Mouse (Mus musculus): ENCODE measurements around the gene 3110082I17Rik. TPM values are rescaled to one million over a fixed set of nuclear protein-coding genes. Genes with fewer than 3 reads are reported as not detected.

Gene 3110082I17Rik
- total RNA-seq, 2 experiments from 2014 or later = 5.0 to 5.3 TPM

DNA sequence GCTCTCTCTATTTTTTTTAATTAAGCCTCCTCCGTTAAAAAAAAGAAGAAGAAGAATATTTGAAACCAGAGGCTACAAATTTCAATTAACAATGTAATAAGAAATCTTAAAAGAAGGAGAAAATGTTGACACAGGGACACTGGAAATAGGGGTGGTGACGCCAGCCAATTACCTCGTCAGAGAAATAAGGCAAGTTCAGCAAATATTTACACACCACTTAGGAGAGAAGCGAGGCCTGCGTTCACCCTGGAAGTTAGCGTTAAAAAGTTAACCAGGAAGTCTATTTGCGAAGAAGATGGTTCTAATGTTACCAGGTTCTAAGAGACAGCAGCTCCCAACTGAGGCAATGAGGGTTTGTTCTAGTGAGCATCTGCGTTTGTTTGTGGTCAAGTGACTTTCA lies 3.1 kb downstream of the 3110082I17Rik start:
- intact Hi-C loops (cut with DNase I) = no loop called here
- no peak for DNase-seq (ENCODE audit: low spot score)

DNA sequence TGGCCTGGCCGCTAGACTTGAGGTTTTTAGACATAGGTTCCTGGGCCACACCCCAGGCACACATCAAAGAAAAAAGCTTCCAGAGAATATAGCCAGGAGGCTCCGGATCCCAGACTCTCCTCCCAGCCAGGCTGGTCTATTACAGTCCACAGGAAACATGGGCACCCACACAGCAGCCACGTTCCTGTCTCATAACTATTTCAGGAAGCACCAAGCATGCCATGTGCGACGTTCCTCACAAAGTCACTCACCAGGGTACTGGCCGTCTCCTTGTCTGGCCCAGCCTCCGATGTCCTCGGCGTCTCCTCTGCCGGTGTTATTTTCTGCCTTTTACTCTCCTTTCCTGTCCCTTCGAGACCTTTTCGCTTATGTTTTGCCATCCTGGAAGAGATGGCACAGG lies 5.2 kb downstream of the 3110082I17Rik start:
- DNase-seq (ENCODE audit: low spot score) = no peak
- intact Hi-C loops (cut with DNase I) = no loop called here

DNA sequence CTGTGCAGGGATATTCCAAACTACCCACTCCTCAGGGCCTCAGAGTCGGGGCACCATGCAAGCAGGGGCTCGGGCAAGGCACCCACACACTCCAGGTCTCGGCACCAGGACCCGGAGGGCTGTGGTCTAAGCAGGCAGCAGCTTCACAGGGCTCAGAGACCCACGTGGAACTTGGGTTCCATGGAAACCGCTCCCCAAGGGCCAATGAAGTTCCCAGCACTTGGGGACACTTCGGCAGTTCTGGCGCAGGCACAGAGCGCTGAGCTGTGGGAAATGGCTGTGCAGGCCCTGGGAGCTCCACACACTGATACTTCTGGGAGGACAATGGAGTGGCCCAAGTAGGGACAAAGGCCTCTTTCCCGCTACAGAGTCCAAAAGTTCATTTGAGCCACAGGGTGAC lies 7.3 kb downstream of the 3110082I17Rik start:
- DNase-seq (ENCODE audit: low spot score) = no peak

DNA sequence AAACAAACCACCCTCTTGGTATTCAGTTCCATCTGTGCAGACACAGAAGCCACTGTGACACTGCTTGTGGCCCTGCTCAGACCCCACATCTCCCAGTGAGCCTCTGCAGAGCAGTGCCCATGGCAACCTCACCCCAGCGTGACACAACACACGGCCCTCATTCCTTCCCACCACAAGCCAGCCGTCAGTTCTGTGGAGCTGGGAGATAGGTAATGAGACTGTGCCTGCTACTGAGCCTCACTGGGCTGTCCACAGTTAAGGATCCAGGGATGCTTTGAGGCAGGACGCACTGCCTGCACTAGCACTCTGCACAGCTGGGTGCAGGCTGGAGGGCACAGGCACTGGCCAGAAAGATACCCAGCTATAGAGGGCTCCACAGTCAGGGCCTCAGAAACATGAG lies 10.4 kb downstream of the 3110082I17Rik start:
- intact Hi-C loops (cut with DNase I) = loop anchor here (5.0 kb wide), 2 partner anchors 48 to 88 kb away; no protein-coding TSS in a partner anchor
- DNase-seq (ENCODE audit: low spot score) = no peak

More for the DNA sequence above, 7.3 kb downstream of the 3110082I17Rik start:
- intact Hi-C loops (cut with DNase I) = no loop called here

DNA sequence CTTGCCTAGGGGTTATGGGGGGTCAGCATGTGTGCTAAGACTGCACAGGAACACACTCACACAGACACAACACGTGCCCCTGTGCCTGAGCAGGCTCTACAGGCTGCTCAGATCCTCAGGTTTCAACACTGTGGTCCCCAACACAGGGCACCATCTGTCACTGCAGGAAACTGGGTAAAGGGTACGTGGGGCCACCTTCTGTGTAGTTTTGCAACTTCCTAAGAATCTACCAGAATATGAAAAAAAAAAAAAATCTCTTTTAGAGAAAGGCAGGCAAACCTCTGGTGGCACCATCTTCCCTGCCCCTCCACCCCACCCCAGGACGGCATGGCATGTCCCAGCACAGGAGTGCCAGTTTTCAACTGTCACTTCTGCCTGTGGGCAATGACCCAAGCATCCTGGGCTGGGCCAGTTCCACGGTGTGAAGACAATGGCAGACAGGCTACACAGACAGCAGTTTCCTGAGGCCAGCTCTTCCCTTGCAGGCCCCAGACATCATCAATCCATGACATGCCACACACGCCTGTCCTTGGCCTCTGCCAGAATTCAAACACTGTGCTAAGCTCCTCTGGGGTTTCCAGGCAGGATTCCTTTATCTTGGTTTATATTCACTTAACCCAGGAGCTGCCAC lies 11.1 kb downstream of the 3110082I17Rik start:
- intact Hi-C loops (cut with DNase I) = loop anchor here (5.0 kb wide), 2 partner anchors 47 to 87 kb away; no protein-coding TSS in a partner anchor
- no peak for DNase-seq (ENCODE audit: low spot score)

DNA sequence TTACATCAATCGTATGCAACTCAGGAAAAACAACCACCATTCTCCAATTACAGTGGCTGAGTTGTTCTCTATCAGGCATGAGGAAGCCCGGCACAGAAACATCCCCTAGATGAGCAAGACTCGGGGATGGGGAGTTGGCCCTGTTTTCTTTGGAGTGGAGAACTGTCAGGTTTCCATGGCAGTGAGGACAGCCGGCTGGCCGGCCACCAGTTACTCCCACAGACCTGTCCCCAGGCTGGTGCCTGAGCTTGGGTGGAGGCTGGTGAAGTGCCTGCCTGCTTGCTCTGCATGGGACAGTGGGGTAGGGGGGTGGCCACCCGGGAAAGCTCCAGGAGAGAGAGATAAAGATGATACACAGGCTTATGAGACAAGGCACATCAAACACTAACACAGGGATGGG lies 12.3 kb downstream of the 3110082I17Rik start:
- no peak for DNase-seq (ENCODE audit: low spot score)
- intact Hi-C loops (cut with DNase I) = loop anchor here (5.0 kb wide), 2 partner anchors 46 to 86 kb away; no protein-coding TSS in a partner anchor

DNA sequence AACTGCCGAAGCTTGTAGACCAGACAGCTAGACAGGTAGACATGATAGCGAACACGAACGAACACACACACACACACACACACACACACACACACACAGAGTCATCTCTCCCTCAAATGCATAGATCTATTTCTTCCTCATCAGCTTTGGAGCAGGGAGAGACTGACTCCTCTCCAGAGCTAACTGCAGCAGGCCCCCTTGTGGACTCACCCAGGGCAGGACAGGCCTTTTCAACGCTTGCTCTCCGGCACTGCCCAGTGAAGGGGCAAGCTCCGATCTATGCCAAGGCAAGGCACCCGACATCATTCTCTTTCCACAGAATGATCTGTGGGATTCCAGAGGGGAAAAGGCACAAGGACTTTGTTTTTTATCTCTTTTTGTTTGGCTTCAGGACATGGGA lies 15.1 kb downstream of the 3110082I17Rik start:
- intact Hi-C loops (cut with DNase I) = loop anchor here (2.0 to 5.0 kb wide), 3 partner anchors 28 to 83 kb away; no protein-coding TSS in a partner anchor

DNA sequence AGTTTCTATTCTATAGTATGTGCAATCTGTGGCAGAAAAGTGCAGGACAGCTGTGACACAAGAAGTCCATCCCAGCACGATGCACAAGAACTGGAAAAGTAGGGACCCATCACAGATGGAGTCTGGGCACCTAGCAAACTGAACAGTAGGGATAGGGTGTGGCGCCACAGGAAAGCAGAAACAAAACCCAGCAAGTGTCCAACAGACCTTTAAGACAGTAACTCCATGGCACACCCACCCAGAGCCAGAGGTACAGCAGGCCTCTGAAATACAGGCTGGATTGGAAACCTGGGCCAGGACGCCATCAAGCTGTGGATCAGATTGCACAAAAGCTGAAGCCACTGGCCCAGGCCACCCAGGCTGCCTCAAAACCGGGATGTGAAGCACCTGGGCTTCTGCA lies 17.4 kb downstream of the 3110082I17Rik start:
- intact Hi-C loops (cut with DNase I) = no loop called here
- no peak for DNase-seq (ENCODE audit: low spot score)

More for the DNA sequence above, 15.1 kb downstream of the 3110082I17Rik start:
- no peak for DNase-seq (ENCODE audit: low spot score)

DNA sequence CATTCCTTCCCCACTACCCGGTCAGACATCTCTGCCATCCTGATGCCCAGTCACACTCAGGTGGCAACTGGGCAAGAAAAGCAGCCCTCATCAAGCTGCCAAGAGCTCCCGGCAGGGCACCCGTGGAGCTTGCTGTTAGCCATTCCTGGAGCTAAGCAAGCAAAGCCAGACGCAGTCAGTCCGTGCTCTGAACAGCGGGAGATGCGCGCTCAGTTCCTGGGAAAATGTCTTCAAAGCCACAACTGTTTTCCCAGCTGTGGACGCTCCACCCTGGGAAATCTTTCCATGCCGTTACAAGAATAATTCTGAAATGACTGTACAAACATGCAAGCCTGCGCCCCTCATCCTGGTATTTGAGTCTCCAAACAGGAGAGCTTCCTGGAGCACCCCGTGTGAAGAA lies 17.9 kb downstream of the 3110082I17Rik start:
- intact Hi-C loops (cut with DNase I) = no loop called here
- DNase-seq (ENCODE audit: low spot score) = no peak

DNA sequence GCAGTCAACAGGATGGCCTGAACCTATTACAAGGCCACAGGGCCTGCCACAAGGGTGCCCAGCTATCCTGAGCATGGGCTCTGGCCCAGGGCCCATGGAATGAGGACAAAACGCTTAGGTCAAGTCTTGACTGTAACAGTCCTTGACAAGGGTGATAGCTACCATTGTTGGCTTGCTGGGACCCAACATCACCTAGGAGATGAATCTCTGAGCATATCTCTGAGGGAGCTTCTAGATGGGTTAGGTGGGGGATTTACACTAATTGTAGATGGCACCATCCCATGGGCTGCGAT lies 18.7 kb downstream of the 3110082I17Rik start:
- intact Hi-C loops (cut with DNase I) = no loop called here
- DNase-seq (ENCODE audit: low spot score) = no peak

DNA sequence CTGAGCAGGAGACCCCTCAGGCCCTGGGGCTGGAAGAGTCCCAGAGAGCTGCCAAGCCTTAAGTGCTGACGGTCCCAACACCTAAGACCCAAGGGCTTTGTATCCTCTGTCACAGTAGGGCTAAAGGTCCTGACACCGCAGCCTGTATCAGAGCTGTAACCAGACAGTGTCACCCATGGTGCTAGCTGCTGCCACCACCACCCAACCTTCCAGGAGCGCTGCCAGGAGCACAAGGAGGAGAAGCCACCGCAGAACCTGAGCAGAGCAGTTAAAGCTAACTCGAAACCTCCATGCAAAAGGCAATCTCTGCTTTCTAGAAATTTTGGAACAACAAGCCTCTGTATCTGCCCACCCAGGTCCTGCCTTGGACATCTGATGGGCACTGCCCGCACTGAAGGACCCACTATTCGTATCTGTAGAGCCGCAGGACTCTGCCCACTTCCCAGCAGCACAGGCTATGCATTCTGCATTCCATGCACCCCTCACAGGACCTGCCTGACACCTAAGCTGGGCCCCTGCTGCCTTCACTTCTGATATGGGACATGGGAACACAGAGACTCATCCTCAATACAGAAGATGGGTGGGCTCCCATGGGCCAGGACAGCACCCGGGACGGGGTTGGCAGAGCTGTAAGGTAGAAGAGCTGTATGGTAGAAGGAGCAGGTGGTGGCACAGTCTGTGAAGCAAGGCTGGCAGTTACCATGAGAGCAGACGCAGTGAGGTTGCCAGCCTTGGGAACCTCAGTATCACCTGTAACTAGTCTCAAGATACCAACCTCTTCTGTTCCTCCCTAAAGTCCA lies 19.2 kb downstream of the 3110082I17Rik start:
- intact Hi-C loops (cut with DNase I) = no loop called here

DNA sequence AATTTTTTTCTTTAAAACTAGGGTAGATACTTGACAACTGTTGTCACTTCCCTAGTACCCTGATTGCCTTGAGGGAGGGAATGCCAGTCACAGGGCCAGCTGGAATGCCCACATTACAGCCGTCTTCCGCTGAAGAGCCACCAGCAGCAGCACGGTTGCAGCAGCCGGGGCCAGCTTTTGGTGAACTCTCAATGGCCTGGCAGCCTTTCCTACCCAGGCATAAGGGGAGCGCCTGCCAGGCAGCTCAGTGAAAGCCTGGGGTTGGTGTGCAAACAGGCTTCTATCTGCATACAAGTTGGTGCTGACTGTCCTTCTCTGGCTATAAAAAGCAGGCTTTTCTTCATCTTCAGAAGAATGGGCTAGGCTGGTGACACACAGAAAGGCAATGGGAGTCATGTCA lies 19.9 kb downstream of the 3110082I17Rik start:
- DNase-seq (ENCODE audit: low spot score) = no peak
- intact Hi-C loops (cut with DNase I) = no loop called here

More for the DNA sequence above, 19.2 kb downstream of the 3110082I17Rik start:
- DNase-seq (ENCODE audit: low spot score) = no peak

DNA sequence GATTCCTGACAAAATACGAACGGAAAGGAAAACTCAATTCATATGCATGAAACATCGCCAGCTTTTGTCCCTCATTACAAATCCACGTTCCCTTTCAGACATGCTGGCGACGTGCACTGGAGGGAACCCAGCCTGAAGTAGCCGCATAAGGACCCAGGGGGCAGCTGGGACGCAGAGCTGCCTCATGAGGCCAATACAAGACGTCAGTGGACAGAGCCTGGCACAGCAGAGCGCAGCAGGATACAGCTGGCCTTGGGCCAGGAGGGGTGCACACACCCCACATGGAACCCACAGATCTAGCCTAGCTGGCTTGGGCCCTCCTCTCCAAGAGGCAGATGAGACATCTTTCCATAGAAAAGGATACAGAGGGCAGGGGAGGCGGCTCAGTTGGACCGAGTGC lies 21.9 kb downstream of the 3110082I17Rik start:
- intact Hi-C loops (cut with DNase I) = no loop called here

DNA sequence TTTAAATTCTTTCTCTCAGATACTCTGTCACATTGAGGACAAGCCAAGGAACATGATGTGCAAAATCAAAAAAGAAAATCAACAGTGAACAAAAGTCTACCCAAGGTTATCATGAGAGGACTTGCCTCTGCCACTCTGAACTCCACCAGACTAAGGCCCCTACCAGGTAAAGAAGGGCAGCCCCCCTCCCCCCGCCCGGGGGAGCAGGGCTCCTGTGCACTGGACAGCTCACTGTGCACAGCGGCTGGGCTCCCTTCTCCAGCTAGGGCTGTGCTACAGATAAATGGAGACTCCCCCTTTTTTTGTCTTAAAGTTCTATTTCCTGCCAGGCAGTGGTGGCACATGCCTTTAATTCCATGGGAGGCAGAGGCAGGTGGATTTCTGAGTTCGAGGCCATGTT lies 22.6 kb downstream of the 3110082I17Rik start:
- intact Hi-C loops (cut with DNase I) = no loop called here
- DNase-seq (ENCODE audit: low spot score) = no peak

More for the DNA sequence above, 21.9 kb downstream of the 3110082I17Rik start:
- no peak for DNase-seq (ENCODE audit: low spot score)

DNA sequence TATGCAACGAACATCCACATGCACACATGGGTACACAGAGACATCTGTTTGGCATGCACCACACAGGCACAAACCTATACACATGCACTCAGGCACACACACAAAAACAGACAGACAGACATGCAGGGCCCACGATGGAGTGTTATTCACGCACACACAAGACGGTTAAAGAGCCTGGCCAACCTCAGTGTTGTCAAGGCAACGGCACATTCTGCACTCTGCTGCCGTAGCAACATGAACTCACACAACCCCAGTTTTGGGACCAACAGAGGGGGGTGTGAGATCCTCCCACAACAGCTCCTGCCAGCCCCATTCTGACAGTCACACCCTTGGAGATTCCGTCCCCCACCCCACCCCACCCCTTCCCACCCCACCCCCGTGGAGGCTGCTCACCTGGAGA lies 25.4 kb downstream of the 3110082I17Rik start:
- no peak for DNase-seq (ENCODE audit: low spot score)
- intact Hi-C loops (cut with DNase I) = no loop called here

DNA sequence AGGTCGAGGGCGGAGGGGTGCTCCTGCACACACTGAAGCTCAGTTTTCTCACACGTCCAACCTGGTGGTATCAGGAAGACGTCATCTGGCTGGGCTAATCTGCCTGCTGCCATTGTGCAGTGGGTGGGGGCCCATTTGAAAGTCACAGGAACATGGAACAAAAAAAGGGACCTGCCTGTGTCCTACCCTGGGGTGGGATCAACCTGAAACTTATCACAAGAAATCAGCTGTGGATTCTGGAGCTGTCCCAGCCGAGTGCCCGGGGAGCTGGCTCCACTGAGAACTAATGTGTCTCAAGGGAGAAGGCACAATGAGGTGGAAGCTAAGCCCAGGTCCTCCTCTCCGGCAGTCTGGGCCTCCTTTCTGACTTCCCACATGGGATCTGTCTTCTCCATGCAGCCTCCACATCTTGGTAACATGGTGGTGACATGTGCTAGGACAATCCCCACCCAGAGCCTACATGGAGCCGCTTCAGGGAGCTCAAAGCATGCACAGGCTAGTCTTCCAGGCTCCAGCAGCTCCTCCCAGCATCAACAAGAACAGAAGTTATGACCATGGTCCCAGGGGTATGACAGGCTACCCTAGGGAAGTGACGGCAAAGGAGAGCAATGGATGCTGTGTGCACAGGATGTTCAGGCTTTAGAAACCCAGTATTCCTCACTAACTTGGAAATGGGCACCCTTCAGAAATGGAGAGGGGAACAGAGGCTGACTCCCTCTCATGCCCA lies 26.3 kb downstream of the 3110082I17Rik start:
- intact Hi-C loops (cut with DNase I) = no loop called here
- no peak for DNase-seq (ENCODE audit: low spot score)

DNA sequence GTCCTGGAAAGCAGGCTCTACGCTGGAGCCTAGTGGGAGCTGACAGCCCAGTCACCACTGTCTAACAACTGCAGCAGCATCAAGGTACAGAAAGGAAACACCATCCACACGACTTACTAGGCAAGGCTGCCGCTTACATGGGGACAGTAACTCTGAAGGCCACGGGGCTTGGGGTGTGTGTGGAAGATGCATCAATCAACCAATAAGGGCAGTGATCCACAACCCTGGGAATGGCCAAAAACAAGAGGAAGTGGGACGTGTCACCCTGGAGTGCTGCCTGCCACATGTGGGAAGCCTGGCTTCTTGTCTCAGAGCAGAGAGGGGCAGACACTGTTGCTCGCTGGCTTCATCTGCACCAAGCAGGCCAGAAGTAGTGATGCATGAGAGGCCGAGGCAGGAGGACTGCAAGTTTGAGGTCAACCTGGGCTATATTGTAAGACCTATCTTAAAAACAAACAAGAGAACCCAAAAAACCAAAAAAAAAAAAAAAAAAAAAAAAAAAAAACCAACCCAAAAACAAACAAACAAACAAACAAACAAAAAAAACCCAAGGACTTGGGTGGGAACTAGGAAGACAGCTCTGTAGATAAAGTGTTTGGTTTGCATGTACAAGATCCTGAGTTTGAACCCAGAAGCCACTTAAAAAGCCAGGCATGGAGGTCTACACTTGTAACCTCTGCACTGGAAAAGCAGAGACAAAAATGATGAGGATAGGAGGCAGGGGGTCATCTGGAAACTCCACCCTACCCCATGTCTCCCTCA lies 27.4 kb downstream of the 3110082I17Rik start:
- DNase-seq (ENCODE audit: low spot score) = no peak
- intact Hi-C loops (cut with DNase I) = no loop called here

DNA sequence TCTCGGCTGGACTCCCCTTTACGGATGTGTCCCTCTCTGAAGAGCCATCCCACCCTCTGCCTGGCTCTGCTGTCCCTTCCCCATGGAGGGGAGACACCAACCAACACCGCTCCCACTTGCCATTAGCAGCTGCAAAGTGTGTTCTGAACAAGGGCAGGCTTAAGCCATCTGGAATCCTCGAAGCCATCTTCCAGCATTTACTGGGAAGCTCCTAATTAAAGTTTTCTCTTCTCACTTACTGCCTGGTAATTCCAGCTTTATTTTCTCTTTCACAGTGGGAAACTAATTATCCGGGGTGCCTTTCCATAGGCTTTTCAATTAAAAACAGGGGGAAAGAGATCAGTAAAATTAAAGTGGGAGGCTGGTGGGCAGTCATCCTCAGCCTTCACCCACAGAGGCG lies 28.0 kb downstream of the 3110082I17Rik start:
- DNase-seq (ENCODE audit: low spot score) = no peak
- intact Hi-C loops (cut with DNase I) = no loop called here

DNA sequence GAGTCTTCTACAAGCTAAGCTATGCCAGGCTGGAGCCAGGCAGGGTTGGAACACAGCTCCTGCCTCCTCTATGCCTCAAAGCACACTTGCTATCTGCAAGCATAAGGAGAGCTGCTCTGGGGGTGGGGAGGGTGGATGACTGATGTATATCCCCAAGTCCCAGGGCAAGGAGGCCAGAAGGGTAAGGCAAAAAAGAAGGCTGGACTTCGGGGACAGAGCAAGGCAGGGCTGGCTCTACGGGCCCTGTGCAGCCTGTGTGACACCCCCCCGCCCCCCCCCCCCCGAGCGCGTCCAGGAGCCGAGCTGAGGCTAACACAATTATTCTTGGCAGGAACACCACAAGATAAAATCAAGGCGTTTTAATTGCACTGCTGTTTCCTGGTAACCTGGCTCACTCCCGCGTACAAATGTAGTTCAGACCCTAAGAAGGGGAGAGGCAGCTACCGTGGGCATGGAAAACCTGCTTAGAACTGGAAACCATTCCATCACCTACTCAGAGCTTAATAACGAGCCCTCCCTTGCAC lies 30.4 kb downstream of the 3110082I17Rik start:
- no peak for DNase-seq (ENCODE audit: low spot score)
- intact Hi-C loops (cut with DNase I) = no loop called here

DNA sequence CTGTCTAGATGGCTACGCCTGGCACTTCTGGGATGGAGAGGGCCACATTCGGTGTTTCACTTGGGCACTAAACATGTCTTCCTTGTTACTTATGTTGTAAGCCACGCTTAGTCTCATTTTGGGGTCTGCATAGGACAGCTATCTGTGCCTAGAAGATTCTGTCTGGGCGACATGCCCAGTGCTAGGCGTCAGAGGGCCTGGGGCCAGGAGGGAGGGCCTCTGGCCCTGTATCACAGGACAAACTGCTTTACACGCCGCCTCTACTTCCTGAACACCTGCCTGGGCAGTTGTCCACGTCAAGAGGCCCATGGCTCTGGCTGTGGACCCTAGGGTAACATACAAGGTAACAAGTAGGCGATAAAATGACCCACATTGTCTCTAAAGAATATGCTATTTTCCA lies 32.3 kb downstream of the 3110082I17Rik start:
- DNase-seq (ENCODE audit: low spot score) = no peak
- intact Hi-C loops (cut with DNase I) = no loop called here
